15 mouse cellular contexts compared by ENCODE assay signal in genomic region chr2:144143620-144144384, GRCm38 (mm10).
DNase-seq lines count a peak whose midpoint lies in the region; ATAC-seq and TF ChIP-seq lines count a peak whose summit lies in the region.
"Had no signal": no experiment of that assay in that cellular context is flagged by ENCODE, and none has a peak within 500 bp of the region (broad histone marks: within the 10 kb centered on the region; RNA-seq: fewer than 3 reads in every experiment).

No protein-coding gene starts in this region.

- 0 out of 2 replicates have a peak, but pooled peaks have one; percentile 30 for ATAC-seq in lung, embryonic 14.5 days (ENCODE audit: insufficient read depth)
- ATAC-seq: activated CD4-positive, CD25-positive, alpha-beta regulatory T cell, adult 4 months; CD4-positive, CD25-positive, alpha-beta regulatory T cell, adult 4 months; forebrain, embryonic 14.5 days had no signal

- intact Hi-C loops in gastrocnemius, postnatal 14 days (cut with DNase I; ENCODE audit: low total_unique reads), result no loop called here

- peak; percentile 29 for DNase-seq in gastrocnemius, adult 18-20 months (ENCODE audit: low spot score)
- no peak for DNase-seq in gastrocnemius, postnatal 14 days
- no peak for DNase-seq in lung, embryonic 14.5 days
- no peak for DNase-seq in lung, postnatal 25 days (ENCODE audit: low spot score)
- DNase-seq in NIH3T3 (ENCODE audit: low read depth), result peak; percentile 56
- DNase-seq in lung, postnatal 10 days, result peak; percentile 65
- no peak for DNase-seq in c-Kit-positive CD71-positive TER-119-positive erythroid progenitor cells, embryonic 14.5 days (ENCODE audit: low spot score)
- no peak for DNase-seq in right cerebral cortex, postnatal 10 days (ENCODE audit: low spot score in 2 of 2)
- DNase-seq: adrenal gland, postnatal 25 days; embryo, embryonic 11 days; thymus, adult 2 months had no signal

- H3K4me2 ChIP-seq in lung, embryonic 14.5 days, result no peak overlapping the region
- H3K4me2 ChIP-seq: liver, embryonic 15.5 days had no signal

- no peaks in the 10 kb centered on the region for H3K4me1 ChIP-seq in lung, embryonic 14.5 days (ENCODE audit: insufficient read depth)
- H3K4me1 ChIP-seq: liver, embryonic 15.5 days had no signal

- no peaks in the 10 kb centered on the region for H3K36me3 ChIP-seq in lung, embryonic 14.5 days (ENCODE audit: insufficient read depth)
- H3K36me3 ChIP-seq: liver, embryonic 15.5 days had no signal

- no peaks in the 10 kb centered on the region for H3K9me3 ChIP-seq in lung, embryonic 14.5 days (ENCODE audit: low read depth, low read length)
- H3K9me3 ChIP-seq: liver, embryonic 15.5 days had no signal

- TF ChIP-seq CTCF in lung, embryonic 14.5 days (IDR thresholded peaks at IDR 0.05; ENCODE audit: low read depth), result no peak

- WGBS in lung, embryonic 14.5 days, result 67% methylated on average over 9 of the region's 9 CpGs

- H3K27ac ChIP-seq in lung, embryonic 14.5 days (ENCODE audit: low read depth), result no peak overlapping the region
- H3K27ac ChIP-seq: liver, embryonic 15.5 days had no signal

- no peaks in the 10 kb centered on the region for H3K27me3 ChIP-seq in lung, embryonic 14.5 days (ENCODE audit: insufficient read depth, low read length)
- H3K27me3 ChIP-seq: liver, embryonic 15.5 days had no signal

- no peak overlapping the region for H3K4me3 ChIP-seq in lung, embryonic 14.5 days (ENCODE audit: low read depth, low read length)
- H3K4me3 ChIP-seq: liver, embryonic 15.5 days had no signal

- H3K9ac ChIP-seq in lung, embryonic 14.5 days, result no peak overlapping the region
- H3K9ac ChIP-seq: liver, embryonic 15.5 days had no signal

Comparison
In these comparisons a context has a peak if more than half of its experiments do, and no peak if none do; other contexts are left out.
1. DNase-seq: peak in gastrocnemius, adult 18-20 months (single experiment), NIH3T3 (single experiment) and lung, postnatal 10 days (single experiment); none in gastrocnemius, postnatal 14 days (single experiment), lung, embryonic 14.5 days (single experiment), lung, postnatal 25 days (single experiment), c-Kit-positive CD71-positive TER-119-positive erythroid progenitor cells, embryonic 14.5 days (single experiment) and right cerebral cortex, postnatal 10 days (0 of 2).